Mouse (Mus musculus) lung, adult 2 months (tissue): ENCODE data around the gene Nemp2.
"Not testable (repeated sequence)": the region's sequence is repeated elsewhere in the genome, so short reads cannot be mapped to it uniquely, and the experiment has no call there.

ENCODE experiments used
- CTCF ChIP-seq: fragments of 200-500 bp; IDR thresholded peaks from 2 replicates; pipeline ENCODE4 v1.5.1; 2011; ENCODE audit warnings: mild to moderate bottlenecking, low read length, control low read depth; ENCODE audit not compliant: insufficient read depth
- POLR2A ChIP-seq: fragments of 200-500 bp; IDR thresholded peaks from 2 replicates; pipeline ENCODE4 v1.6.1; 2011; ENCODE audit warnings: low read depth, mild to moderate bottlenecking, control low read depth, low read length, borderline replicate concordance; ENCODE audit errors: extremely low read depth

- not testable (repeated sequence) for TF ChIP-seq CTCF, POLR2A
These were observed 64.0 kb downstream of the Nemp2 start for GRCm38 (mm10) chr1:52694456-52694855.
